Mouse (Mus musculus): ENCODE measurements around the gene Dcps. TPM values are rescaled to one million over a fixed set of nuclear protein-coding genes. Genes with fewer than 3 reads are reported as not detected.

Gene Dcps
- polyA plus RNA-seq, 1 experiment = not detected

- H3K27ac ChIP-seq (ENCODE audit: insufficient read depth, low read depth, low read length) = no peak overlapping the region
- 0 out of 2 replicates have a peak, but pooled peaks cover 3% of the 10 kb centered on the region for H3K4me1 ChIP-seq (ENCODE audit: control insufficient read depth, insufficient read depth, low read length)
- no peak overlapping the region for H3K4me3 ChIP-seq (ENCODE audit: insufficient read depth, low read depth, low read length)
- TF ChIP-seq CTCF (IDR thresholded peaks at IDR 0.05; ENCODE audit: insufficient read depth, low read depth, low read length) = no peak
- no peak for TF ChIP-seq POLR2A (IDR thresholded peaks at IDR 0.05; ENCODE audit: insufficient read depth, low read depth, low read length)
- 86% methylated on average over 4 of the region's 4 CpGs for WGBS
Measured at GRCm38 (mm10) chr9:35097901-35098300, 78.0 kb downstream of the Dcps start.

GRCm38 (mm10) chr9:35095726-35096125 lies 80.1 kb downstream of the Dcps start:
- TF ChIP-seq POLR2A (IDR thresholded peaks at IDR 0.05; ENCODE audit: insufficient read depth, low read depth, low read length) (no peak), CTCF (IDR thresholded peaks at IDR 0.05; ENCODE audit: insufficient read depth, low read depth, low read length) (no peak)
- H3K4me1 ChIP-seq (ENCODE audit: control insufficient read depth, insufficient read depth, low read length) = 0 out of 2 replicates have a peak, but pooled peaks cover 3% of the 10 kb centered on the region
- 90% methylated on average over 1 of the region's 1 CpGs for WGBS
- no peak overlapping the region for H3K27ac ChIP-seq (ENCODE audit: insufficient read depth, low read depth, low read length)
- no peak overlapping the region for H3K4me3 ChIP-seq (ENCODE audit: insufficient read depth, low read depth, low read length)

- TF ChIP-seq CTCF (IDR thresholded peaks at IDR 0.05; ENCODE audit: insufficient read depth, low read depth, low read length) = no peak
- no peak overlapping the region for H3K27ac ChIP-seq (ENCODE audit: insufficient read depth, low read depth, low read length)
- WGBS = 90% methylated on average over 3 of the region's 3 CpGs
- no peak overlapping the region for H3K4me3 ChIP-seq (ENCODE audit: insufficient read depth, low read depth, low read length)
- H3K4me1 ChIP-seq (ENCODE audit: control insufficient read depth, insufficient read depth, low read length) = no peaks in the 10 kb centered on the region
Measured at GRCm38 (mm10) chr9:35093350-35093749, 82.5 kb downstream of the Dcps start.

GRCm38 (mm10) chr9:35092904-35093303 lies 83.0 kb downstream of the Dcps start:
- Histone ChIP-seq H3K27ac (ENCODE audit: insufficient read depth, low read depth, low read length) (no peak overlapping the region), H3K4me1 (ENCODE audit: control insufficient read depth, insufficient read depth, low read length) (no peaks in the 10 kb centered on the region), H3K4me3 (ENCODE audit: insufficient read depth, low read depth, low read length) (no peak overlapping the region)
- no peak for TF ChIP-seq CTCF (IDR thresholded peaks at IDR 0.05; ENCODE audit: insufficient read depth, low read depth, low read length)
- TF ChIP-seq POLR2A (IDR thresholded peaks at IDR 0.05; ENCODE audit: insufficient read depth, low read depth, low read length) = no peak
- 99% methylated on average over 2 of the region's 2 CpGs for WGBS

Other genes with a start within 250 kb of the Dcps start
- gene St3gal4, start 56.8 kb downstream of the Dcps start, polyA plus RNA-seq (2012; ENCODE audit: insufficient read depth, insufficient read length, low replicate concordance, missing spikeins) = not detected in 2 replicates
- not detected in 2 replicates for gene Srpr, start 24.1 kb upstream of the Dcps start, polyA plus RNA-seq (2012; ENCODE audit: insufficient read depth, insufficient read length, low replicate concordance, missing spikeins)
- gene Tirap, start 24.2 kb upstream of the Dcps start, polyA plus RNA-seq (2012; ENCODE audit: insufficient read depth, insufficient read length, low replicate concordance, missing spikeins) = not detected in 2 replicates
- not detected in 2 replicates for gene Foxred1, start 35.0 kb upstream of the Dcps start, polyA plus RNA-seq (2012; ENCODE audit: insufficient read depth, insufficient read length, low replicate concordance, missing spikeins)
- gene Fam118b, start 91.7 kb upstream of the Dcps start, polyA plus RNA-seq (2012; ENCODE audit: insufficient read depth, insufficient read length, low replicate concordance, missing spikeins) = not detected in 2 replicates
- gene Rpusd4, start 91.8 kb upstream of the Dcps start, polyA plus RNA-seq (2012; ENCODE audit: insufficient read depth, insufficient read length, low replicate concordance, missing spikeins) = not detected in 2 replicates
- not detected in 2 replicates for gene Cdon, start 245.1 kb upstream of the Dcps start, polyA plus RNA-seq (2012; ENCODE audit: insufficient read depth, insufficient read length, low replicate concordance, missing spikeins)

Measured in olfactory bulb, adult 2 months (tissue).